Mouse (Mus musculus): ENCODE measurements around the gene Prl8a1. TPM values are rescaled to one million over a fixed set of nuclear protein-coding genes. Genes with fewer than 3 reads are reported as not detected.

Prl8a1 gene
- polyA plus RNA-seq (2015; fragmentation: Nextera tagmentation; extraction: Ambion mirVana): not detected in 2 replicates

- WGBS: 92% methylated on average over 2 of the region's 2 CpGs
- Histone ChIP-seq H3K36me3 (ENCODE audit: control insufficient read depth, insufficient read depth, low read length) (no peaks in the 10 kb centered on the region), H3K4me2 (ENCODE audit: low read length) (no peak within 1 kb of the TSS), H3K4me1 (ENCODE audit: control insufficient read depth, insufficient read depth, low read depth, low read length) (no peaks in the 10 kb centered on the region), H3K9ac (ENCODE audit: low read depth, low read length) (no peak within 1 kb of the TSS), H3K4me3 (ENCODE audit: low read length) (no peak within 1 kb of the TSS), H3K27me3 (replicated peaks; ENCODE audit: control insufficient read depth, insufficient read depth, low read length) (no peaks in the 10 kb centered on the region), H3K27ac (ENCODE audit: low read depth, low read length) (no peak within 1 kb of the TSS), H3K9me3 (ENCODE audit: control insufficient read depth, low read length) (no peaks in the 10 kb centered on the region)
- no peak for ATAC-seq
Measured at GRCm38 (mm10) chr13:27582071-27582470, at the start of gene Prl8a1. TSS of gene Prl8a1 (minus strand) at chr13:27582171.

DNA sequence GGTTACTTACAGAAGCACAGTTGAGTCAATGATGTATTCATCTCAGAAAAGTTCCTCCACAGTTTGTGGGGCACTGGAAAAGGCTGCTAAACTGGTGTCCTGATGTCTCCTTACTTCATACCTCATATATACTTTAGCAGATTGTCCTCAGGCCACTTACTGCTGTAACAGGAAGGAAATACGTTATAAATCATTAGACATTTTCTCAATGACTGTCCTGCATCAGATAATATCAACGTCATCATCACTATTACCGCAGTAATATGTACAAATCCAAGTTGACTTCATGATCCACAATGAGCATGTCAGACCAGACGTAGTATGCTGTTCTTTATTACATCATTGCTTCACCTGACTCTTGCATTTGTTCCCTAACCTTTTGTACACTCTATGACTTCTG, 28.5 kb upstream of the Prl8a1 start, which contains the start of gene Prl7b1:
Gene Prl7b1 (minus strand): TSS at position 101 of the 400 bp plus-strand sequence.
- no peak within 1 kb of the TSS for H3K4me2 ChIP-seq (ENCODE audit: low read length)
- no peaks in the 10 kb centered on the region for H3K4me1 ChIP-seq (ENCODE audit: control insufficient read depth, insufficient read depth, low read depth, low read length)
- no peak for ATAC-seq
- H3K27me3 ChIP-seq (replicated peaks; ENCODE audit: control insufficient read depth, insufficient read depth, low read length): no peaks in the 10 kb centered on the region
- no peak within 1 kb of the TSS for H3K27ac ChIP-seq (ENCODE audit: low read depth, low read length)
- H3K36me3 ChIP-seq (ENCODE audit: control insufficient read depth, insufficient read depth, low read length): no peaks in the 10 kb centered on the region
- WGBS: 85% methylated on average over 4 of the region's 4 CpGs
- H3K9me3 ChIP-seq (ENCODE audit: control insufficient read depth, low read length): no peaks in the 10 kb centered on the region
- no peak within 1 kb of the TSS for H3K4me3 ChIP-seq (ENCODE audit: low read length)
- no peak within 1 kb of the TSS for H3K9ac ChIP-seq (ENCODE audit: low read depth, low read length)

GRCm38 (mm10) chr13:27564506-27564905, 17.5 kb downstream of the Prl8a1 start, which contains the start of gene Prl8a9:
TSS of gene Prl8a9 (minus strand) at chr13:27564606.
- no peaks in the 10 kb centered on the region for H3K9me3 ChIP-seq (ENCODE audit: control insufficient read depth, low read length)
- H3K36me3 ChIP-seq (ENCODE audit: control insufficient read depth, insufficient read depth, low read length): no peaks in the 10 kb centered on the region
- no peak for ATAC-seq
- no peak within 1 kb of the TSS for H3K27ac ChIP-seq (ENCODE audit: low read depth, low read length)
- WGBS: 94% methylated on average over 2 of the region's 2 CpGs
- no peaks in the 10 kb centered on the region for H3K4me1 ChIP-seq (ENCODE audit: control insufficient read depth, insufficient read depth, low read depth, low read length)
- no peaks in the 10 kb centered on the region for H3K27me3 ChIP-seq (replicated peaks; ENCODE audit: control insufficient read depth, insufficient read depth, low read length)
- H3K4me3 ChIP-seq (ENCODE audit: low read length): no peak within 1 kb of the TSS
- no peak within 1 kb of the TSS for H3K4me2 ChIP-seq (ENCODE audit: low read length)
- no peak within 1 kb of the TSS for H3K9ac ChIP-seq (ENCODE audit: low read depth, low read length)

- H3K4me1 ChIP-seq (ENCODE audit: control insufficient read depth, insufficient read depth, low read depth, low read length): no peaks in the 10 kb centered on the region
- H3K9ac ChIP-seq (ENCODE audit: low read depth, low read length): no peak overlapping the region
- no peaks in the 10 kb centered on the region for H3K9me3 ChIP-seq (ENCODE audit: control insufficient read depth, low read length)
- H3K27ac ChIP-seq (ENCODE audit: low read depth, low read length): no peak overlapping the region
- ATAC-seq: no peak
- no peak overlapping the region for H3K4me2 ChIP-seq (ENCODE audit: low read length)
- no peaks in the 10 kb centered on the region for H3K27me3 ChIP-seq (replicated peaks; ENCODE audit: control insufficient read depth, insufficient read depth, low read length)
- no peaks in the 10 kb centered on the region for H3K36me3 ChIP-seq (ENCODE audit: control insufficient read depth, insufficient read depth, low read length)
- no peak overlapping the region for H3K4me3 ChIP-seq (ENCODE audit: low read length)
Measured at GRCm38 (mm10) chr13:27553336-27553735, 28.6 kb downstream of the Prl8a1 start.

Other genes starting within 250 kb of the Prl8a1 start
- gene Prl8a2, start 236.5 kb downstream of the Prl8a1 start, polyA plus RNA-seq (2015; fragmentation: Nextera tagmentation; extraction: Ambion mirVana): not detected in 2 replicates
- gene Prl2b1, start 191.3 kb downstream of the Prl8a1 start, polyA plus RNA-seq (2015; fragmentation: Nextera tagmentation; extraction: Ambion mirVana): not detected in 2 replicates
- not detected in 2 replicates for gene Prl8a6, start 143.5 kb downstream of the Prl8a1 start, polyA plus RNA-seq (2015; fragmentation: Nextera tagmentation; extraction: Ambion mirVana)
- gene Prl8a8, start 69.0 kb downstream of the Prl8a1 start, polyA plus RNA-seq (2015; fragmentation: Nextera tagmentation; extraction: Ambion mirVana): not detected in 2 replicates
- gene Prl8a9, start 17.6 kb downstream of the Prl8a1 start, polyA plus RNA-seq (2015; fragmentation: Nextera tagmentation; extraction: Ambion mirVana): not detected in 2 replicates
- not detected in 2 replicates for gene Prl7b1, start 28.4 kb upstream of the Prl8a1 start, polyA plus RNA-seq (2015; fragmentation: Nextera tagmentation; extraction: Ambion mirVana)
- not detected in 2 replicates for gene Prl7a1, start 60.3 kb upstream of the Prl8a1 start, polyA plus RNA-seq (2015; fragmentation: Nextera tagmentation; extraction: Ambion mirVana)
- not detected in 2 replicates for gene Prl7a2, start 85.9 kb upstream of the Prl8a1 start, polyA plus RNA-seq (2015; fragmentation: Nextera tagmentation; extraction: Ambion mirVana)
- gene Prl7d1, start 134.6 kb upstream of the Prl8a1 start, polyA plus RNA-seq (2015; fragmentation: Nextera tagmentation; extraction: Ambion mirVana): not detected in 2 replicates
- gene Prl7c1, start 198.6 kb upstream of the Prl8a1 start, polyA plus RNA-seq (2015; fragmentation: Nextera tagmentation; extraction: Ambion mirVana): not detected in 2 replicates
- gene Prl2a1, start 219.5 kb upstream of the Prl8a1 start, polyA plus RNA-seq (2015; fragmentation: Nextera tagmentation; extraction: Ambion mirVana): not detected in 2 replicates